Mouse (Mus musculus): ENCODE results near the gene Npas2.

Npas2 gene

GRCm38 (mm10) chr1:39212982-39213381, 19.5 kb downstream of the Npas2 start:
- in situ Hi-C loops (cut with MboI, MseI): loop anchor here (5.0 kb wide), 1 partner anchor 206 kb away; no protein-coding TSS in a partner anchor

DNA sequence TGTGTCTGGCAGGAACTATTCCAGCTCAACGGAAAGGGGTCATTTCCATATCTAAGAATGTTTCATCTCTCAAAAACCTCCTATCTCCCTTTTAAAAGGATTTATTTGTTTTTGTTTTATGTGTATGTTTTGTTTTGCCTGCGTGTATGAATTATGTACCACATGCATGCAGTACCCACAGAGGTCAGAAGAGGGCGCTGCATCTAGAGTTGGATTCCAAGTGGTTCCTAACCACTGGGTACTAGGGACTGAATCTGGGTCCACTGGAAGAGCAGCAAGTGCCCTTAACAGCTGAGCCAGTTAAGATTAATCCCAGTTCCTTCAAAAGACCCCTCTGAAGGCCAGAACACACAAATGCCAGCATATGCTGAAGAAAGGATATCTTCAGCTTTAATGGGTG, 24.1 kb downstream of the Npas2 start:
- in situ Hi-C loops (cut with MboI, MseI): no loop called here

- in situ Hi-C loops (cut with MboI, MseI): no loop called here
Measured at GRCm38 (mm10) chr1:39228401-39228800, 34.9 kb downstream of the Npas2 start.

DNA sequence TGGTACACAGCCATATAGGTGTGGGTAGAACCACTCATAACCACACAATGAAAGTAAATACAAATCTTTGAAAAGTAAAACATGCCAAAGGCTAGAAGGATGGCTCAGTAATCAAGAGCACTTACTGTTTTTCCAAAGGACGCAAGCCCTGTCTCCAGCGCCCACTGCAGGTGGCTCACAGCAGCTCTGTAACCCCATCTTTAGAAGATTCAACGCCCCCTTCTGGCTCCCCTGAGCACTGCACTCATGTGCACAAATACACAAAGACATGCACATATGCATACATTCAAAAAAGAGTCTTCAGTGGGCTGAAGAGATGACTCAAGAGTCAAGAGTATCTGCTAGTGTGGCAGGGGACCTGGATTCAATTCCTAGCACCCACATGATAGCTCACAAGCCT, 36.5 kb downstream of the Npas2 start:
- in situ Hi-C loops (cut with MboI, MseI): no loop called here

DNA sequence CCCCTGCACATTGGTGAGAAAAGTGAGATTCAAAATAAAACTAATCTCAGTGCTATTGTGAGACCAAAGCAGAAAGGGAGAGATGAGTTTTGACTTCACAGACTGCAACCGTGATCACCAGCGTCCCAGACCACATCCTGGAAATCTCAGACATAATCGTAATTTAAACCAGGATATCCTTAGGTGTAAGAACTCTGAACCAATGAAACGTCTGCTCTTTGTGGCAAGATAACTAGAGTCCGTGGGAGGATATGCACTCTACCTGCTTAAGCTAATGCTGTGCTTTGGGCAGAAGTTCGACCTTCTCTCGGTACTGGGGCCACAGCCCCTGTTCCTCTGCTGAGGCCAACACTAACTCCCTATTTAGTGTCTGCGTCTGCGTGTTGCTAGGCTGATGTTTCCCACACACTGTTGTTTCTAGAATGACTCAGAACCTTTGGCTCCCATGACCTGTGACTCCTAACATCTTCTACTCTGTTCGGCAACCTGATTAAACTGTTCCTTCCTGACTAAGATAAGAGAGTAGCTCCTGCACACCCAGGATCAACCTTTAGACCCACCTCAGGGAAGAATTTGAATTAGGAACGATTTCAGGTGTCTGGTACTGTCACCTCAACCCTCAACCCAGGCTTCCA, 41.4 kb downstream of the Npas2 start:
- in situ Hi-C loops (cut with MboI, MseI): no loop called here

DNA sequence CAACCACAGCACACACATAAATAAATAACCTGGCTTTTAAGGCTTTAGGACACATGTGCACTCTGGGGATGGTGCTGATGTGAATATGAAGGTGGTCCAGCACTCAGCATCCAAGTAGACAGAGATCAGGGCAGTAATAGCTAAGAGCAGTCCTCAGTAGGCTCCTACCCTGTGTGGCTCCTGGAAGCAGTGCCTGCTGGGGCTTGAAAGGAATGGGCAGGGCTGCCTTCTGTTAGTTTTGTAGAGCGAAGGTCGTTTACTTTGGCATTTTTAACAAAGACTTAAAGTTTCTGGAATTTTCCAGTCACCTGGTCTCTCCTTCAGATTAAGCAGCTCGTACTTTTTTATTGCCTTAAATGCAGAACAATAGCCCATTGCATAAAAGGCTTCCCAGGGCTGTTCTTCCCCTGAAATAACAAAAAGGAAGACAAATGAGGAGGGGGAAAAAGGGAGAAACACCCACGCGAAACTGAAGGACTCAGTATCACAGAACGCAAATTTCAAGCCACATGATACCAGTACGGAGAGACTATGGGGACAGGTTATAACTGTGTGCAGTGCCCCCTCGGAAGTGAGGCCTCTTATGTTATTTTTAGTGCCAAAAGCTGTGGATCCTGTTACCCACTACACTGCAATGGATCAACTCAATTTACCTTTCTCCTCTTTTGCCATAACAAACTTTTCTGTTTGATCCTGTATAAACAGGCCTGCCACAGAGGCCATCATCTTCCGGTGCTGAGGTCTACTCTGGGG, 44.1 kb downstream of the Npas2 start:
- in situ Hi-C loops (cut with MboI, MseI): no loop called here

DNA sequence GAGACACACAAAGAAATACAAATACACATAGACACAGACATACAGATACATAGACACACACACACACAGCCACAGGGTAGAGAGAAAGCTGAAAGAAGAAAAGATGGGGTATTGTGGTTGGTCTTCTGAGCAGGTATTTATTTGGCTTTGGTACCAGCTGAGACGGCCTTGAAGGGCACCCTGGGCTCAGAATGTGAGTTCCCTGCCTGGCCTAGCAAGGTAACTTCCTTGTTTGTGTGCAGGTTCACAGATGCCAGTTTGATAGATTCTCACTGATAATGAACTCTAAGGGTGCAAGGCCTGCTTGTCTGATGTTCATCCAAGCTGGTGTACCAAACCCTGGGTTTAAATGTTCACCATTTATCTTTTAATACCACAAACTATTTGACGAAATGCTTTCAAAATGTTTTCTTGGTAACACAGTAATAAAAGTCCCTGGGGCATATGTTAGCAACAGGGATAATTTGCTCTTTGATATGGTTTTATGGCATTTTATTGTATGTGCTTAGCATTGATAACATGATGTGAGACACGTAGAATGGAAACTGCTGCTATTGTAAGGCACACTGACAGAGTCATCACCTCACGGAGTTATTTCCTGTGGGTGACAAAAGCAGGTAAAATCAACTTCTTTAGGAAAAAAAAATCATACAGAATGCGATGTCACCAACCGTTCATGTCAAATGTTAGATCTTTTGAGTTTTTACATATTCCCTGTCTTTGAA, 47.5 kb downstream of the Npas2 start:
- in situ Hi-C loops (cut with MboI, MseI): no loop called here

GRCm38 (mm10) chr1:39244726-39245125, 51.2 kb downstream of the Npas2 start:
- in situ Hi-C loops (cut with MboI, MseI): no loop called here

DNA sequence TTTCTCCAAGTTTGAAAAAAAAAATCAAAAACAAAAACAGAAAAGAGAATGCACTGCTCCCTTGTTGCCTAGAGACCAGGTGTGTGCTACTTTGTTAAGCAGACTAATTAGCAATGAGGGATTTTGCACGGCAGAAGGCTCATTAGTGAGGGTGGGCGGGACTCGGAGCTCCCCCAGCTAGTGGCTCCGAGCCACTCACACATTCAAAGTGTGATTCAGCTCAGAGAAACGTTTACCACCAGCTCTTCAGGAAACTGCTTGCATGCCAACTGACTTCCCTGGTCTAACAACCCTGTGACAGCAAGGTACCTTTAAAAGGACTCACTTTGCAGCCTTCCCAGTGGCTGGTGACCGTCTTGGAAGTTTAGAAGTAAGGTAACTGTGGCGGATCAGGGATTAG, 58.1 kb downstream of the Npas2 start:
- in situ Hi-C loops (cut with MboI, MseI): no loop called here

GRCm38 (mm10) chr1:39253771-39254170, 60.2 kb downstream of the Npas2 start:
- in situ Hi-C loops (cut with MboI, MseI): no loop called here

- in situ Hi-C loops (cut with MboI, MseI): no loop called here
Measured at GRCm38 (mm10) chr1:39256051-39256450, 62.5 kb downstream of the Npas2 start.

- in situ Hi-C loops (cut with MboI, MseI): no loop called here
Measured at GRCm38 (mm10) chr1:39256513-39257330, 63.2 kb downstream of the Npas2 start.

DNA sequence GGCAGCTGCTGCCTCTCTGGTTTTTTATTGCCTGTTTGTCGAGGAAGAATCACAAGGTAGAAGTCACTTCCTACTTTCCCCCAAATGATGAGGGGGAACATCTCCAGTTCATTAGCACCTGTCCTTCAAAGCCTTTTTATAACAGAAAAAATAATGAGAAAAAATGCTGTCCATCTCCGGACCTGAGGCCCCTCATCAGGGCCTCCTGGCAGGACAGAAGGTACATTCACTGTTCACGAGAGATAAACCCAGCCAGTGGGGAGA, 63.7 kb downstream of the Npas2 start:
- in situ Hi-C loops (cut with MboI, MseI): no loop called here

GRCm38 (mm10) chr1:39259668-39260067, 66.1 kb downstream of the Npas2 start:
- in situ Hi-C loops (cut with MboI, MseI): no loop called here

DNA sequence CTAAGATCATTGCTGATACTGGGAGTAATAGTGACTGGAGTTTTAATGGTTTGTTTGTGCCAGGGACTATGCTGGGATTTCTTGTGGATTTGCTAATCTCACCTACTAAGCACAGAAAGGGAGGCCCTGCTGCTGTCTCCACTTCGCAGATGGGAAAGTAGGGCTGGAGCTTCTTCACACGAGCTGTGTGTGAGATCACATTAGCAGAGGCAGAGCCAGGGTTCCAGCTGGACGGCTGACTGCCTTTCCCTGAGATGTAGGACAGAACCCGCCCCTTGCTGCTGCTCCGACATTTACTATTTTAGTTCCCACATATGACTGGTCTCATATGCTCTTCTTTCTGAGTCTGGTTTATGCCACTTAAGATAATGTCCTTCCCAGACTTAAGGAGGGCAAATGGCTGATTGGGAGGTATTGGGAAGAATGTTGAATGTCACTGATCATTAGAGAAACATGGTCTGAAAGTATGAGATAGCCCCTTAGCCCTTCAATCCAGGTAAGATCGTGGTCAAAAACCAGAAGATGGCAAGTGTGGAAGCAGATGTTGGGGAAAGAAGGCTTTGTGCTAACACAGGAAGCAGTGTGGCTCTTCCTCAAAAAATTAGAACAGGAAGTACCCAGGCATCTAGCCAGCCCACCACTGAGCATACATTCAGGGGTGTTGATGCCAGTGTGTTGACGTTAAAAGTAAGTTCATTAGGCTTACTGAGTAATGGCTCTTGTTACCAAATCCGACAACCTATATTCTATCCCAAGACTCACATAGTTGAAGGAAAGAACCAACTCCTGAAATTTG, 66.8 kb downstream of the Npas2 start:
- in situ Hi-C loops (cut with MboI, MseI): no loop called here

GRCm38 (mm10) chr1:39266843-39267512, 73.4 kb downstream of the Npas2 start:
- in situ Hi-C loops (cut with MboI, MseI): no loop called here

- in situ Hi-C loops (cut with MboI, MseI): no loop called here
Measured at GRCm38 (mm10) chr1:39272976-39273375, 79.4 kb downstream of the Npas2 start.

GRCm38 (mm10) chr1:39280391-39280790, 86.9 kb downstream of the Npas2 start:
- in situ Hi-C loops (cut with MboI, MseI): no loop called here

DNA sequence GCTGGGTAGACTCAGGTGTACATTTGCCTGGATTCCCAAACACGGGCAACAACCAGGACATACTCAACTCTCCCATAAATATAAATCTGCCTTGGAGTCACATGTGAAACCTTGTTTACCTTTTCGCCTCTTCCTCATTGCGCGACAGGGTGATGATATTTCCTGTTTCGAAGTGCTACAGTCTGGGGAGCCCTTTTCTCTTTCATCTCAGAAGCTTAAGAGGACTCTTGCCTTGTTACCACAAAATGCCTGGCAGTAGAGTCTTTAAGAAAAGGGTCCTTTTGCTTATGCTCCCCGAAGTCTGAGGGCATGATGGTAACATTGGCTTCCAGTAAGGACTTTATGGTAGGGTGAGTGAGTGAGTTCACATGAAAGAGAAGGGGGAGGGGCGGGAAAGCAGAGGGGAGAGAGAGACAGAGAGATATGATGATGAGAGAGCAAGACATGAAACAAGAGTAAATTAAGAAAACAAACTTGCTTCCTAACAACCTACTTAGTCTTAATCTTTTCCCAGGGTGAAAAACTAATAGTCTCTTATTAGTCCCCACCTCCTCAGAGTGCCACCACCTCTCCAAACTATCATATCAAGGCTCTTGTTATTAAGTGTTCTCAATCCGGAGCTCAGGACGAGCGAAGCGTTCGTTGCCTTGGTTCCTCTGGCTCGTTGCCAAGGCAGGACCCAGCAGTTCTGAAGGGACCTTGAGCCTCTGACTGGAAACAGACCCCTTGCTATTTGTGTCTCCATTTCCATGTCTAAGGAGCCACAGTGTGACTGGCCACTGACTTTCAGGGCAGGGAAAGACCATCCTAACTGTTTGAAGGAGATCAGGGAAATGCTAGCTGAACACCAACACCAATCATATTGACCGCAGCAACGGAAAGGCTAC, 87.7 kb downstream of the Npas2 start:
- in situ Hi-C loops (cut with MboI, MseI): no loop called here

DNA sequence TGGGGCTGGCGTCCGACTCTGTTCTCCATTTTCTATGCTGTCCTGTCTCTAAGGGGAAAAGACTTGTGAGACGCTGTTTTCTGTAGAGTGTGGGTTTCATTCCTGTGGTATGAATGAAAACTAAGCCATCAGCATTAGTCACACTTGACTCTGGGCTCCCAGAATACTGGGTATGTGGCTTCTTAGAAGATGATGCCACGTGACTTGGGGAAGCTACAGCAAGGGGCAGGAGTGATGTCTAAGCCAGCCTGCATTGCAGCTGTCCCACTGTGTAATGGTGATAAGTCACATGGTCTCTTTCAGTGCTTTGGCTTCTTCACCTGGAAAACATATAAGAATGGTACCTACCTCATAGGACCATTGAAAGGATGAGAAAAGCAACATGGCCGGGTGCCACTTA, 88.4 kb downstream of the Npas2 start:
- in situ Hi-C loops (cut with MboI, MseI): no loop called here
